Mouse (Mus musculus): ENCODE measurements at regions not wholly inside any gene's neighbourhood (a gene's known extent, or its start where the extent isn't known, plus 50 kb on each side); places are given as distances from the start of the nearest gene placed in this dataset.

DNA sequence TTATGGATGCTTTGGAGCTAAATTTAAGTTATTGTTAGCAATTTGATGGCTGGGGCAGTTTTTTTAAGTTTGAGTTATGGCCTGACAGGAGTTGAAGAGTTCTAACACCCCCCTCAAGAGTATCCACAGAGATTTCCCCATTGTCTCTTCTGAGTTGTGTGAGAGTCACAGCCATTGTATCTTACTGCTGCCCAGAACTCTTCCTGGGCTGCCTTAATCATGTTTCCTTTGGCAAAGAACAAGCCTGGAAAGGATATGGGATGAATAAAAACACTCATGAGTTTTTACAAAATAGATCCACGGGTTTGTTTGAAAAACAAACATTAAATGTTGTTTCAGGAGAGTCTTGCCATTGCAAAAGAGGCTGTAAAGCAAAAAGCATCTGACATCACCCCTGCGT, 343.5 kb upstream of the Gm11146 start:
- Histone ChIP-seq H3K4me1 (replicated peaks; ENCODE audit: control insufficient read depth, insufficient read depth, low read length) (no peaks in the 10 kb centered on the region), H3K4me3 (ENCODE audit: low read depth, low read length) (no peak overlapping the region), H3K27me3 (ENCODE audit: control insufficient read depth, insufficient read depth, low read length) (no peaks in the 10 kb centered on the region), H3K9ac (ENCODE audit: low read length) (no peak overlapping the region), H3K4me2 (ENCODE audit: low read depth, low read length, severe bottlenecking) (no peak overlapping the region), H3K36me3 (ENCODE audit: control insufficient read depth, insufficient read depth, low read length) (no peaks in the 10 kb centered on the region), H3K9me3 (ENCODE audit: control insufficient read depth, low read length) (no peaks in the 10 kb centered on the region), H3K27ac (ENCODE audit: low read depth, low read length) (no peak overlapping the region)
- 78% methylated on average over 2 of the region's 2 CpGs for WGBS
- DNase-seq (ENCODE audit: low spot score) (no peak), ATAC-seq (replicated peaks; ENCODE audit: low FRiP score) (no peak)

DNA sequence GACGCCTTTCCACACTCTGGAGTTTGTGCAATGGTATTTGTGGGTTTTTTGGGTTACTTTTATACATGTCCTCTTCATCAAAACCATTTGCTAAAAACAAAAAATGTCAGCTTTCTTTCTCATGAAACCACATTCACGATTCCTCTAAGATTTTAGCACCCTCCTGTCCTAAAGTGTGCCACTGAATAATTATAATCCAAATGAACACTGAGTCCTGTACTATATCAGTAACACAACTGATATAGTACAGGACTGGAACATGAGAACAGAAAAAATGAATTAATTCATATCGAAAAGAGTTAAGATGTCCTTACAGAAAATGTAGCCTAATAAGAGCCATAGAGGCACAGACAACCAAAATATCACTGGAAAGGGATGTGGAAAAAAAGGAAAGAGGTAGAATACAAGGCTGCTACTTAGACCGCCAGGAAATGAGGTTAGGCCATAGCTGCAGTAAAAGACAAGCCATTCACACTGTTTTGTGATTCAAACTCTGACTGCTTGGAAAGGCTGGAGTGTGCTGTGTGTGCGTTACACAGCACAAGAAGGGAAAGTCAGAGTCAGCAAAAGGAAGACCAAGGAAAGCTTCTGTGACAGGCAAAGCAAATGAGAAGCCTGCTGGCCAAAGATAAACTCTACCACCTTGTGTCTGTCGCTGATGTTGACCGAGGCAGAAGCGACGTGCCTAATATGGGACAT, 329.3 kb upstream of the Gm11146 start:
- H3K9me3 ChIP-seq (ENCODE audit: control insufficient read depth, low read length): no peaks in the 10 kb centered on the region
- no peak overlapping the region for H3K27ac ChIP-seq (ENCODE audit: low read depth, low read length)
- no peaks in the 10 kb centered on the region for H3K36me3 ChIP-seq (ENCODE audit: control insufficient read depth, insufficient read depth, low read length)
- ATAC-seq (replicated peaks; ENCODE audit: low FRiP score) (no peak), DNase-seq (ENCODE audit: low spot score) (no peak)
- no peak overlapping the region for H3K9ac ChIP-seq (ENCODE audit: low read length)
- no peak overlapping the region for H3K4me3 ChIP-seq (ENCODE audit: low read depth, low read length)
- WGBS: 88% methylated on average over 9 of the region's 9 CpGs
- no peaks in the 10 kb centered on the region for H3K4me1 ChIP-seq (replicated peaks; ENCODE audit: control insufficient read depth, insufficient read depth, low read length)
- H3K4me2 ChIP-seq (ENCODE audit: low read depth, low read length, severe bottlenecking): no peak overlapping the region
- H3K27me3 ChIP-seq (ENCODE audit: control insufficient read depth, insufficient read depth, low read length): no peaks in the 10 kb centered on the region

DNA sequence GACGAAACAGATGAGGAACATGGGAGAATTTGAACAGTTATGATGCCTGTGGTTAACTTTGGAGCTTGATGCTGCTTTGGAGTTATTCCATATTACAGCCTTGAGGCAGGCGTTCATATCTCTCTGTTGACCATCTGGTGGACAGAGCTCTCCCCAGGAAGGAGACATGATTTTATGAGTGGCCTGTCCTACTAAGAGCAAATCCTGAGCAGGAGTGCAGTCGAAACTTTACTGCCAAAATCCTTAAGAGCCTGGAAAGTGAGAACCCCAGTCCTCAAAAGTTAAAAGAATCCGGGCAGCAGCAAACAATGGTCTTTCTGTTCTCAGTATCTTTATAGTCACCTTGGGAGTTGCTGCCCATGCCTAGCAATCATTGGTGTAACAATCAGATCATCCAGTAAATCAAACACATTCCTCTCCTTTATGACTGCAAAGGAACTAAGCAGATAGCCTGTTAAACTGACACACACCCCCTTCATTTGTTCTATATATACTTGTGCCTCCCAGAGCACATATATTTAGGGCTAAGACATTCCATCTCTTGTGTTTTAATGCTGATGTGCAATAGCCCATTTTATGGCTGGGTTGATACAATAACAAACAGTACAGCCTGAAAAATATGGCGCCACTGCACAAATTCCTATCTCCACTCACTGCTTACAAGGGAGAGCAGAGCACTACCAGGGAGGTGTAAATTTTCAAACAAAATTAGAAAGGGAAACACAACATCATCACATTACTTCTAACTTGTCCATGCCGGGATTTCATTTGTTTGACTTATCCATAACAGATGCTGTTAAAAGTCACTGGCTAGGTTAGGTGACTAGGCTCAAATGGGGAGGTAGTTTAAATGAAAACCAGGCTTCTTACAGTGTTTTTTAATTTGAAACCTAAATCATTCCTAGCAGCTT, 312.5 kb upstream of the Gm11146 start:
- Histone ChIP-seq H3K27me3 (ENCODE audit: control insufficient read depth, insufficient read depth, low read length) (no peaks in the 10 kb centered on the region), H3K4me1 (replicated peaks; ENCODE audit: control insufficient read depth, insufficient read depth, low read length) (no peaks in the 10 kb centered on the region), H3K9me3 (ENCODE audit: control insufficient read depth, low read length) (no peaks in the 10 kb centered on the region), H3K27ac (ENCODE audit: low read depth, low read length) (no peak overlapping the region), H3K9ac (ENCODE audit: low read length) (no peak overlapping the region), H3K4me3 (ENCODE audit: low read depth, low read length) (no peak overlapping the region), H3K4me2 (ENCODE audit: low read depth, low read length, severe bottlenecking) (no peak overlapping the region), H3K36me3 (ENCODE audit: control insufficient read depth, insufficient read depth, low read length) (no peaks in the 10 kb centered on the region)
- DNase-seq (ENCODE audit: low spot score) (no peak), ATAC-seq (replicated peaks; ENCODE audit: low FRiP score) (no peak)
- WGBS: 77% methylated on average over 6 of the region's 6 CpGs

DNA sequence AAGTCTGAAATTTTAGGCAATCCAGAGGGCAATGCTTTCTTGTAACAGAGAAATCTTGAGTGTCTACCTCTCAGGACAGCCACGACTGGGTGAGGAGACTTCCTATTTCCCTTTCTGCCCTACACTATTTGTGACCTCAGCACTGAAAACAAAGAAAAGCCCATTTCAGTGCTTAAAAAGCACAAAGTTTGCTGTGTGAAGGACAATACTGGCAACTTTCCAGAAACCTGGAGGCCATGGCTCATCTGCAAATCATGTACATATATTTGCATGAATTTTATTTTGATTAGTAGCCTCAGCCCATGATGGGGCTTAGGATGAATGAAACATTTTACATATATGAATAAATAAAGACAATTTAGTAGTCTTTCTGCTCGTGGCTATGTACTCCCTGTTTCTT, 292.4 kb upstream of the Gm11146 start:
- ATAC-seq (replicated peaks; ENCODE audit: low FRiP score) (no peak), DNase-seq (ENCODE audit: low spot score) (no peak)
- Histone ChIP-seq H3K9ac (ENCODE audit: low read length) (no peak overlapping the region), H3K36me3 (ENCODE audit: control insufficient read depth, insufficient read depth, low read length) (no peaks in the 10 kb centered on the region), H3K4me2 (ENCODE audit: low read depth, low read length, severe bottlenecking) (no peak overlapping the region), H3K4me1 (replicated peaks; ENCODE audit: control insufficient read depth, insufficient read depth, low read length) (no peaks in the 10 kb centered on the region), H3K27ac (ENCODE audit: low read depth, low read length) (no peak overlapping the region), H3K27me3 (ENCODE audit: control insufficient read depth, insufficient read depth, low read length) (no peaks in the 10 kb centered on the region), H3K4me3 (ENCODE audit: low read depth, low read length) (no peak overlapping the region), H3K9me3 (ENCODE audit: control insufficient read depth, low read length) (no peaks in the 10 kb centered on the region)
- WGBS: 60% methylated on average over 2 of the region's 2 CpGs

GRCm38 (mm10) chr16:77893690-77894089, 291.8 kb upstream of the Gm11146 start:
- H3K4me3 ChIP-seq (ENCODE audit: low read depth, low read length): no peak overlapping the region
- H3K9ac ChIP-seq (ENCODE audit: low read length): no peak overlapping the region
- H3K9me3 ChIP-seq (ENCODE audit: control insufficient read depth, low read length): no peaks in the 10 kb centered on the region
- no peak for DNase-seq (ENCODE audit: low spot score)
- no peaks in the 10 kb centered on the region for H3K4me1 ChIP-seq (replicated peaks; ENCODE audit: control insufficient read depth, insufficient read depth, low read length)
- H3K36me3 ChIP-seq (ENCODE audit: control insufficient read depth, insufficient read depth, low read length): no peaks in the 10 kb centered on the region
- 62% methylated on average over 2 of the region's 2 CpGs for WGBS
- ATAC-seq (replicated peaks; ENCODE audit: low FRiP score): no peak
- H3K27me3 ChIP-seq (ENCODE audit: control insufficient read depth, insufficient read depth, low read length): no peaks in the 10 kb centered on the region
- no peak overlapping the region for H3K4me2 ChIP-seq (ENCODE audit: low read depth, low read length, severe bottlenecking)
- no peak overlapping the region for H3K27ac ChIP-seq (ENCODE audit: low read depth, low read length)

DNA sequence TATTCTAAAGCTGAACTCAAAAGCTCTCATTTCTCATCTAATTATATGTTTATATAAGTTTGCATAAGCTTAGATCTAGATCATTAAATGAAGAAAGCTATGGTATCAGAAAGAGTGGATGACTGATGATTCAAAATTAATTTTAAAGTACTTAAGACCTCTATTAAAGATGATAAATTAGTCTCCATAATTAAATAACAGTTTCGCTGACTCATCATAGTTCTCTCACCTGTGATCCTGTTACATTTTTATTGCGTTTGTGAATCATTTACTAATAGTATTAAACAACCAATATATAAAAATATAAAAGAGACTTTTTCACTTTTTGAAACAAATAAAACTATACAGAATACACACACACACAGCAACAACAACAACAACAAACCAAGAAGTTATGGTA, 290.8 kb upstream of the Gm11146 start:
- ATAC-seq (replicated peaks; ENCODE audit: low FRiP score) (no peak), DNase-seq (ENCODE audit: low spot score) (no peak)
- Histone ChIP-seq H3K27ac (ENCODE audit: low read depth, low read length) (no peak overlapping the region), H3K9me3 (ENCODE audit: control insufficient read depth, low read length) (no peaks in the 10 kb centered on the region), H3K4me1 (replicated peaks; ENCODE audit: control insufficient read depth, insufficient read depth, low read length) (no peaks in the 10 kb centered on the region), H3K36me3 (ENCODE audit: control insufficient read depth, insufficient read depth, low read length) (no peaks in the 10 kb centered on the region), H3K27me3 (ENCODE audit: control insufficient read depth, insufficient read depth, low read length) (no peaks in the 10 kb centered on the region), H3K4me2 (ENCODE audit: low read depth, low read length, severe bottlenecking) (no peak overlapping the region), H3K9ac (ENCODE audit: low read length) (no peak overlapping the region), H3K4me3 (ENCODE audit: low read depth, low read length) (no peak overlapping the region)
- WGBS: 91% methylated on average over 2 of the region's 2 CpGs

DNA sequence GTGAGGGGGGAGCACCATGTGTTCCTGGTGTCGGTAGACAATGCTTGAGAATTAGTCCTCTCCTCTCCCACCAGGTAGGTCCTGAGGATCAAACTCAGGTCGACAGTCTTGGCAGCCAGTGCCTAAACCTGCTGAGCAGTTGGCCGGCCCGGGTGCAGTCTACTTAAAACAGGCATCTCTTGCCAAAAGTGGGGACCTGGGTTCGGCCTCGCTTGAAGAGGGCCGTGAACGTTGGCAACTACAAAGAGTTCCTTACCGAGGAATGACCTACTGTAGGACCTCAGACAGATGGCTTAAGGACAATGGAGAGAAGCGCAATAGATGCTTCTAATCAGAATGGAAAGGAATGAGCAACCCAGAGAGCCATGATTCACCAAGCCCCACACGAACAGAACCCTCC, 287.5 kb upstream of the Gm11146 start:
- Histone ChIP-seq H3K27ac (ENCODE audit: low read depth, low read length) (no peak overlapping the region), H3K4me3 (ENCODE audit: low read depth, low read length) (no peak overlapping the region), H3K4me2 (ENCODE audit: low read depth, low read length, severe bottlenecking) (no peak overlapping the region), H3K9ac (ENCODE audit: low read length) (no peak overlapping the region), H3K4me1 (replicated peaks; ENCODE audit: control insufficient read depth, insufficient read depth, low read length) (0 out of 2 replicates have a peak, but pooled peaks cover 2% of the 10 kb centered on the region), H3K9me3 (ENCODE audit: control insufficient read depth, low read length) (no peaks in the 10 kb centered on the region), H3K27me3 (ENCODE audit: control insufficient read depth, insufficient read depth, low read length) (no peaks in the 10 kb centered on the region), H3K36me3 (ENCODE audit: control insufficient read depth, insufficient read depth, low read length) (no peaks in the 10 kb centered on the region)
- DNase-seq (ENCODE audit: low spot score) (no peak), ATAC-seq (replicated peaks; ENCODE audit: low FRiP score) (no peak)
- WGBS: 92% methylated on average over 11 of the region's 11 CpGs

DNA sequence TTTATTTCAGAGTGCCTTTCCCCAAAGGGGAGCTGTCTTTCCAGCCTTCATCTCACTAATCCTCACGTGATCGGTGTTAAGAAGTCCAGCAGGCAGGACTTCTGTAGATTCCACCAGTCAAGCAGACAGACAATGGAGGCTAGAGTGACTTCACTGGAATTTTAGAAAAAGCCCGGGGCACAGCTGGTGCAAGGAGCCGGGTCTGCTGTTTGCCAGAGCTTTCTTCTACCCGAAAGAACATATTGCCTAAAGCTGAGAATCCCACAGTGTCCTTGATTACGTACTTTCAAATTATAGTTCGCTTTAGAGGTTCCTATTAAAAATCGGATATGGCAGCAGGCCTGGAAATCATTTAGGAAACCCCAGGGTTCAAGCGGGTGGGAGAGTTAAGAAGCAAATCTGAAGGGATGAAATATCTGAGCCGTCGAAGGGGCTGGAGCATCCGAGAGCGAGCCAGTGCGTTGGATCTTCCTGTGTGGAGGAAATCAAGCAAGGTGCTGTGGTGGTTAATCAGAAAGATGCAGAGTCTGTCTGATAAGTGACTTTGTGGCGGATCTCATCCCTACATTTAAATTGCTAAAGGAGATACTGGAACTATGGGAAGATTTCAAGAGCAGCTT, 283.3 kb upstream of the Gm11146 start:
- ATAC-seq (replicated peaks; ENCODE audit: low FRiP score) (peak; percentile 71; the same call in 1 of the 2 replicates), DNase-seq (ENCODE audit: low spot score) (no peak)
- Histone ChIP-seq H3K27me3 (ENCODE audit: control insufficient read depth, insufficient read depth, low read length) (no peaks in the 10 kb centered on the region), H3K4me3 (ENCODE audit: low read depth, low read length) (no peak overlapping the region), H3K9ac (ENCODE audit: low read length) (no peak overlapping the region), H3K9me3 (ENCODE audit: control insufficient read depth, low read length) (no peaks in the 10 kb centered on the region), H3K36me3 (ENCODE audit: control insufficient read depth, insufficient read depth, low read length) (no peaks in the 10 kb centered on the region), H3K27ac (ENCODE audit: low read depth, low read length) (no peak overlapping the region), H3K4me1 (replicated peaks; ENCODE audit: control insufficient read depth, insufficient read depth, low read length) (0 out of 2 replicates have a peak, but pooled peaks cover 2% of the 10 kb centered on the region), H3K4me2 (ENCODE audit: low read depth, low read length, severe bottlenecking) (no peak overlapping the region)
- WGBS: 53% methylated on average over 15 of the region's 15 CpGs

All from forebrain, embryonic 11.5 days (tissue).